Mouse (Mus musculus): ENCODE measurements around the gene Ptpn1.

- TF ChIP-seq CTCF (IDR thresholded peaks at IDR 0.05; ENCODE audit: borderline replicate concordance, extremely low read depth, insufficient read depth, insufficient read length) (no peak), POLR2A (IDR thresholded peaks at IDR 0.05; ENCODE audit: borderline replicate concordance, extremely low read depth, insufficient read depth, insufficient read length, poor library complexity, severe bottlenecking) (no peak)
Observed at GRCm38 (mm10) chr2:168002188-168002587, 70.3 kb downstream of the Ptpn1 start.
